Mouse (Mus musculus) lung, postnatal 0 days (tissue): Measurements from ENCODE around the gene Grin2b. TPM values are rescaled to one million over a fixed set of nuclear protein-coding genes. Genes with fewer than 3 reads are reported as not detected.

Experiments used
- ATAC-seq: fragments of 200-750 bp; cut with Nextera tagmentation; 2 replicates; pipeline ENCODE4 v1.8.0; 2017; ENCODE audit warnings: moderate library complexity
- DNase-seq: peaks from one replicate; pipeline ENCODE4 v3.0.0-alpha.2; 2016; ENCODE audit warnings: low spot score
- H3K27ac ChIP-seq: fragments of 300-500 bp; sonication (generic); 2 replicates; pipeline ENCODE4 v1.5.1; 2014; ENCODE audit warnings: antibody characterized with exemption, mild to moderate bottlenecking, low read length, mixed read lengths
- H3K27me3 ChIP-seq: fragments of 300-500 bp; sonication (generic); replicated peaks from 2 replicates; pipeline ENCODE4 v1.6.1; 2014; ENCODE audit warnings: low read length, mixed read lengths; ENCODE audit not compliant: insufficient read depth
- H3K36me3 ChIP-seq: fragments of 300-500 bp; sonication (generic); 2 replicates; pipeline ENCODE4 v1.6.1; 2014; ENCODE audit warnings: low read length, mixed read lengths; ENCODE audit not compliant: insufficient read depth
- H3K4me1 ChIP-seq: fragments of 300-500 bp; sonication (generic); 2 replicates; pipeline ENCODE4 v1.6.1; 2014; ENCODE audit warnings: antibody characterized with exemption, low read depth, low read length, mixed read lengths; ENCODE audit not compliant: insufficient read depth
- H3K4me2 ChIP-seq: fragments of 300-500 bp; sonication (generic); replicated peaks from 2 replicates; pipeline ENCODE4 v1.6.1; 2014; ENCODE audit warnings: low read depth, mild to moderate bottlenecking, low read length, moderate library complexity, mixed read lengths
- H3K4me3 ChIP-seq: fragments of 300-500 bp; sonication (generic); 2 replicates; pipeline ENCODE4 v1.5.1; 2014; ENCODE audit warnings: low read depth, low read length
- H3K9ac ChIP-seq: fragments of 300-500 bp; sonication (generic); replicated peaks from 2 replicates; pipeline ENCODE4 v1.6.1; 2014; ENCODE audit warnings: low read depth, mild to moderate bottlenecking
- H3K9me3 ChIP-seq: fragments of 300-500 bp; sonication (generic); 2 replicates; pipeline ENCODE4 v1.6.1; 2016; ENCODE audit warnings: low read length, mixed read lengths
- CTCF ChIP-seq: IDR thresholded peaks from 2 replicates; pipeline ENCODE4 v1.5.1; 2016; ENCODE audit warnings: antibody characterized with exemption, mild to moderate bottlenecking
- EP300 ChIP-seq: IDR thresholded peaks from 2 replicates; pipeline ENCODE4 v1.6.1; 2016; ENCODE audit warnings: antibody characterized with exemption, mild to moderate bottlenecking, control low read depth
- WGBS: fragments of 180-500 bp; shearing (Covaris S2); extraction: QIAGEN DNeasy Blood & Tissue Kit; methylation state at CpG from one replicate; pipeline ENCODE4 v1.1.7; 2014; 5-methylcytosine and 5-hydroxymethylcytosine counted together
- polyA plus RNA-seq: library from polyadenylated mRNA; unstranded; fragments of >200 nt; fragmentation: Nextera tagmentation; extraction: Ambion mirVana; gene quantifications from 2 replicates; pipeline ENCODE4 v1.2.1, GENCODE M21; 2015

Grin2b gene
- polyA plus RNA-seq, 1 experiment from 2014 or later = 0.50 TPM

- H3K27me3 ChIP-seq = no peaks in the 10 kb centered on the region
- H3K4me3 ChIP-seq = no peak overlapping the region
- TF ChIP-seq CTCF = no peak
- no peak for TF ChIP-seq EP300
- ATAC-seq (no peak), DNase-seq (no peak)
- H3K9ac ChIP-seq = no peak overlapping the region
- H3K4me1 ChIP-seq = no peaks in the 10 kb centered on the region
- no peaks in the 10 kb centered on the region for H3K36me3 ChIP-seq
- no peak overlapping the region for H3K4me2 ChIP-seq
- H3K9me3 ChIP-seq = no peaks in the 10 kb centered on the region
- no peak overlapping the region for H3K27ac ChIP-seq
- 63% methylated on average over 17 of the region's 17 CpGs for WGBS
Observed at GRCm38 (mm10) chr6:136079991-136080734, 93.1 kb downstream of the Grin2b start.

- ATAC-seq (no peak), DNase-seq (no peak)
- Histone ChIP-seq H3K4me1 (no peaks in the 10 kb centered on the region), H3K4me3 (no peak overlapping the region), H3K27ac (no peak overlapping the region), H3K9ac (no peak overlapping the region), H3K4me2 (no peak overlapping the region), H3K9me3 (no peaks in the 10 kb centered on the region), H3K27me3 (no peaks in the 10 kb centered on the region), H3K36me3 (no peaks in the 10 kb centered on the region)
- 85% methylated on average over 13 of the region's 13 CpGs for WGBS
- TF ChIP-seq EP300 = no peak
- TF ChIP-seq CTCF = no peak
Observed at GRCm38 (mm10) chr6:136072326-136073054, 100.8 kb downstream of the Grin2b start.

- 78% methylated on average over 7 of the region's 7 CpGs for WGBS
- DNase-seq = no peak
- Histone ChIP-seq H3K4me3 (no peak overlapping the region), H3K27me3 (no peaks in the 10 kb centered on the region), H3K9me3 (no peaks in the 10 kb centered on the region), H3K27ac (no peak overlapping the region), H3K4me1 (no peaks in the 10 kb centered on the region), H3K36me3 (no peaks in the 10 kb centered on the region), H3K4me2 (no peak overlapping the region), H3K9ac (no peak overlapping the region)
- TF ChIP-seq EP300 (no peak), CTCF (no peak)
- ATAC-seq = no peak
Observed at GRCm38 (mm10) chr6:136070101-136070500, 103.2 kb downstream of the Grin2b start.

GRCm38 (mm10) chr6:136053346-136053745, 120.0 kb downstream of the Grin2b start:
- Histone ChIP-seq H3K4me1 (no peaks in the 10 kb centered on the region), H3K9ac (no peak overlapping the region), H3K4me3 (no peak overlapping the region), H3K27ac (no peak overlapping the region), H3K9me3 (no peaks in the 10 kb centered on the region), H3K4me2 (no peak overlapping the region), H3K36me3 (no peaks in the 10 kb centered on the region), H3K27me3 (no peaks in the 10 kb centered on the region)
- TF ChIP-seq EP300 (no peak), CTCF (no peak)
- 19% methylated on average over 1 of the region's 1 CpGs for WGBS
- DNase-seq (no peak), ATAC-seq (no peak)

GRCm38 (mm10) chr6:136050346-136050745, 123.0 kb downstream of the Grin2b start:
- no peak for TF ChIP-seq EP300
- TF ChIP-seq CTCF = no peak
- Histone ChIP-seq H3K4me3 (no peak overlapping the region), H3K4me1 (no peaks in the 10 kb centered on the region), H3K36me3 (no peaks in the 10 kb centered on the region), H3K27me3 (no peaks in the 10 kb centered on the region), H3K4me2 (no peak overlapping the region), H3K27ac (no peak overlapping the region), H3K9ac (no peak overlapping the region), H3K9me3 (no peaks in the 10 kb centered on the region)
- DNase-seq = no peak
- WGBS = 68% methylated on average over 4 of the region's 4 CpGs
- no peak for ATAC-seq

GRCm38 (mm10) chr6:136048084-136048483, 125.2 kb downstream of the Grin2b start:
- H3K4me2 ChIP-seq = no peak overlapping the region
- no peak overlapping the region for H3K4me3 ChIP-seq
- H3K4me1 ChIP-seq = no peaks in the 10 kb centered on the region
- no peaks in the 10 kb centered on the region for H3K36me3 ChIP-seq
- H3K27me3 ChIP-seq = no peaks in the 10 kb centered on the region
- 81% methylated on average over 2 of the region's 2 CpGs for WGBS
- H3K9me3 ChIP-seq = no peaks in the 10 kb centered on the region
- ATAC-seq (no peak), DNase-seq (no peak)
- H3K27ac ChIP-seq = no peak overlapping the region
- TF ChIP-seq EP300 (no peak), CTCF (no peak)
- no peak overlapping the region for H3K9ac ChIP-seq
